Mouse (Mus musculus) lung, embryonic 14.5 days (tissue): ENCODE results near the gene Rxfp4. TPM values are rescaled to one million over a fixed set of nuclear protein-coding genes. Genes with fewer than 3 reads are reported as not detected.

ENCODE experiments used
- ATAC-seq: fragments of 200-750 bp; cut with Nextera tagmentation; 2 replicates; pipeline ENCODE4 v1.8.0; 2017; ENCODE audit warnings: mild to moderate bottlenecking, moderate TSS enrichment, moderate library complexity; ENCODE audit not compliant: insufficient read depth
- DNase-seq: peaks from one replicate; pipeline ENCODE4 v3.0.0-alpha.2; 2015
- H3K27ac ChIP-seq: fragments of 300-500 bp; sonication (generic); 2 replicates; pipeline ENCODE4 v1.5.1; 2014; ENCODE audit warnings: low read depth, mild to moderate bottlenecking, moderate library complexity
- H3K27me3 ChIP-seq: fragments of 300-500 bp; sonication (generic); 2 replicates; pipeline ENCODE4 v1.6.1; 2014; ENCODE audit warnings: low read length, control low read depth; ENCODE audit not compliant: insufficient read depth
- H3K36me3 ChIP-seq: fragments of 300-500 bp; sonication (generic); 2 replicates; pipeline ENCODE4 v1.6.1; 2014; ENCODE audit warnings: control low read depth; ENCODE audit not compliant: insufficient read depth
- H3K4me1 ChIP-seq: fragments of 300-500 bp; sonication (generic); 2 replicates; pipeline ENCODE4 v1.6.1; 2014; ENCODE audit warnings: antibody characterized with exemption, control low read depth; ENCODE audit not compliant: insufficient read depth
- H3K4me2 ChIP-seq: fragments of 300-500 bp; sonication (generic); 2 replicates; pipeline ENCODE4 v1.6.1; 2014; ENCODE audit warnings: mild to moderate bottlenecking
- H3K4me3 ChIP-seq: fragments of 300-500 bp; sonication (generic); 2 replicates; pipeline ENCODE4 v1.5.1; 2014; ENCODE audit warnings: low read depth, low read length
- H3K9ac ChIP-seq: fragments of 300-500 bp; sonication (generic); 2 replicates; pipeline ENCODE4 v1.6.1; 2014
- H3K9me3 ChIP-seq: fragments of 300-500 bp; sonication (generic); 2 replicates; pipeline ENCODE4 v1.6.1; 2016; ENCODE audit warnings: low read depth, low read length, control low read depth
- CTCF ChIP-seq: IDR thresholded peaks from 2 replicates; pipeline ENCODE4 v1.5.1; 2016; ENCODE audit warnings: antibody characterized with exemption, low read depth
- WGBS: fragments of 180-500 bp; shearing (Covaris S2); extraction: QIAGEN DNeasy Blood & Tissue Kit; methylation state at CpG from one replicate; pipeline ENCODE4 v1.1.7; 2014; 5-methylcytosine and 5-hydroxymethylcytosine counted together
- polyA plus RNA-seq: library from polyadenylated mRNA; unstranded; fragments of >200 nt; fragmentation: Nextera tagmentation; extraction: Ambion mirVana; gene quantifications from 2 replicates; pipeline ENCODE4 v1.2.1, GENCODE M21; 2014

The Rxfp4 gene
- polyA plus RNA-seq, 1 experiment from 2014 or later = not detected

GRCm38 (mm10) chr3:88686734-88687611 is 34.0 kb upstream of the Rxfp4 start:
- Histone ChIP-seq H3K9me3 (no peaks in the 10 kb centered on the region), H3K4me2 (peak overlapping the region; percentile 88), H3K4me3 (peak overlapping the region; percentile 99), H3K36me3 (peaks cover 49% of the 10 kb centered on the region), H3K27ac (peak overlapping the region; percentile 98; the same call in 1 of the 2 replicates), H3K27me3 (no peaks in the 10 kb centered on the region), H3K4me1 (peaks cover 6% of the 10 kb centered on the region), H3K9ac (peak overlapping the region; percentile 98)
- ATAC-seq (no peak), DNase-seq (peak; percentile 11)
- WGBS = 15% methylated on average over 13 of the region's 13 CpGs
- TF ChIP-seq CTCF = no peak

GRCm38 (mm10) chr3:88685958-88686451 is 33.1 kb upstream of the Rxfp4 start:
- peaks cover 39% of the 10 kb centered on the region for H3K36me3 ChIP-seq
- TF ChIP-seq CTCF = peak; percentile 39
- peak overlapping the region; percentile 99 for H3K4me3 ChIP-seq
- H3K4me2 ChIP-seq = peak overlapping the region; percentile 88
- no peaks in the 10 kb centered on the region for H3K27me3 ChIP-seq
- H3K4me1 ChIP-seq = peaks cover 6% of the 10 kb centered on the region
- peak overlapping the region; percentile 98 for H3K27ac ChIP-seq
- ATAC-seq (peak; percentile 63), DNase-seq (peak; percentile 73)
- WGBS = under 1% methylated on average over 45 of the region's 45 CpGs
- H3K9ac ChIP-seq = peak overlapping the region; percentile 98
- no peaks in the 10 kb centered on the region for H3K9me3 ChIP-seq

- Histone ChIP-seq H3K36me3 (peaks cover 32% of the 10 kb centered on the region), H3K27me3 (no peaks in the 10 kb centered on the region), H3K9me3 (no peaks in the 10 kb centered on the region), H3K4me2 (peak within 1 kb of the TSS; percentile 88), H3K4me3 (peak within 1 kb of the TSS; percentile 99), H3K9ac (peak within 1 kb of the TSS; percentile 98), H3K4me1 (peaks cover 6% of the 10 kb centered on the region), H3K27ac (peak within 1 kb of the TSS; percentile 98)
- ATAC-seq = peak; percentile 99
- DNase-seq = peak; percentile 99
- under 1% methylated on average over 47 of the region's 47 CpGs for WGBS
- no peak; the same call in 1 of the 2 replicates for TF ChIP-seq CTCF
Observed at GRCm38 (mm10) chr3:88684980-88685941, 32.3 kb upstream of the Rxfp4 start, which contains the start of gene Khdc4. Gene Khdc4, plus strand, starts transcription at chr3:88685803.

GRCm38 (mm10) chr3:88684236-88684979 is 31.5 kb upstream of the Rxfp4 start:
- DNase-seq (no peak), ATAC-seq (no peak)
- H3K9ac ChIP-seq = peak overlapping the region; percentile 34
- 54% methylated on average over 7 of the region's 8 CpGs for WGBS
- peak overlapping the region; percentile 99 for H3K4me3 ChIP-seq
- TF ChIP-seq CTCF = no peak
- H3K27me3 ChIP-seq = no peaks in the 10 kb centered on the region
- H3K36me3 ChIP-seq = peaks cover 23% of the 10 kb centered on the region
- no peaks in the 10 kb centered on the region for H3K9me3 ChIP-seq
- H3K27ac ChIP-seq = peak overlapping the region; percentile 81
- peaks cover 6% of the 10 kb centered on the region for H3K4me1 ChIP-seq
- peak overlapping the region; percentile 88 for H3K4me2 ChIP-seq

GRCm38 (mm10) chr3:88683814-88684213 is 30.9 kb upstream of the Rxfp4 start:
- no peak for TF ChIP-seq CTCF
- no peak overlapping the region for H3K4me3 ChIP-seq
- H3K27me3 ChIP-seq = no peaks in the 10 kb centered on the region
- no peaks in the 10 kb centered on the region for H3K9me3 ChIP-seq
- ATAC-seq (no peak), DNase-seq (no peak)
- H3K4me2 ChIP-seq = no peak overlapping the region
- no peak overlapping the region for H3K27ac ChIP-seq
- 75% methylated on average over 2 of the region's 2 CpGs for WGBS
- peaks cover 6% of the 10 kb centered on the region for H3K4me1 ChIP-seq
- H3K9ac ChIP-seq = no peak overlapping the region
- H3K36me3 ChIP-seq = peaks cover 18% of the 10 kb centered on the region

- no peaks in the 10 kb centered on the region; the same call in 1 of the 2 replicates for H3K4me1 ChIP-seq
- peak overlapping the region; percentile 27; the same call in 1 of the 2 replicates for H3K4me3 ChIP-seq
- H3K36me3 ChIP-seq = no peaks in the 10 kb centered on the region
- peak; percentile 74 for ATAC-seq
- no peak overlapping the region for H3K27ac ChIP-seq
- 8% methylated on average over 11 of the region's 11 CpGs for WGBS
- DNase-seq = peak; percentile 97
- H3K4me2 ChIP-seq = peak overlapping the region; percentile 66
- peak; percentile 79 for TF ChIP-seq CTCF
- peak overlapping the region; percentile 46 for H3K9ac ChIP-seq
- H3K9me3 ChIP-seq = no peaks in the 10 kb centered on the region
- H3K27me3 ChIP-seq = no peaks in the 10 kb centered on the region
Observed at GRCm38 (mm10) chr3:88677399-88677798, 24.5 kb upstream of the Rxfp4 start.
